Mouse (Mus musculus) myocyte (in vitro differentiated cells): ENCODE measurements around the gene Ifit1bl1. TPM values are rescaled to one million over a fixed set of nuclear protein-coding genes. Genes with fewer than 3 reads are reported as not detected.

Source experiments
- H3K27me3 ChIP-seq: one replicate; pipeline ENCODE4 v1.6.1; 2011; ENCODE audit not compliant: control insufficient read depth, insufficient read depth, insufficient read length
- H3K36me3 ChIP-seq: one replicate; pipeline ENCODE4 v1.6.1; 2011; ENCODE audit not compliant: control insufficient read depth, insufficient read depth
- H3K4me2 ChIP-seq: one replicate; pipeline ENCODE4 v1.6.1; 2011; ENCODE audit warnings: low read depth, control low read depth
- H3K4me3 ChIP-seq: one replicate; pipeline ENCODE4 v1.5.1; 2011; ENCODE audit warnings: mild to moderate bottlenecking, control low read depth, moderate library complexity
- H3K79me2 ChIP-seq: one replicate; pipeline ENCODE4 v1.6.1; 2011; ENCODE audit not compliant: control insufficient read depth, insufficient read depth
- H3ac ChIP-seq: one replicate; pipeline ENCODE4 v1.6.1; 2011; ENCODE audit not compliant: control insufficient read depth, insufficient read length
- CEBPB ChIP-seq: IDR thresholded peaks from 2 replicates; pipeline ENCODE4 v1.6.1; 2011; ENCODE audit warnings: mild to moderate bottlenecking, moderate library complexity; ENCODE audit not compliant: poor library complexity, insufficient read depth, severe bottlenecking
- E2F4 ChIP-seq: IDR thresholded peaks from one replicate; pipeline ENCODE4 v1.6.1; 2011; ENCODE audit warnings: mild to moderate bottlenecking, control low read depth, moderate library complexity; ENCODE audit not compliant: insufficient read depth
- MAX ChIP-seq: IDR thresholded peaks from one replicate; pipeline ENCODE4 v1.6.1; 2011; ENCODE audit warnings: low read depth, mild to moderate bottlenecking, control low read depth
- MYOD1 ChIP-seq, 3 experiments: IDR thresholded peaks; one replicate each; pipeline ENCODE4 v1.6.1; 2011; ENCODE audit warnings: control low read depth in 2 of 3, low read depth in 2 of 3, mild to moderate bottlenecking in 2 of 3, moderate library complexity in 1 of 3; ENCODE audit not compliant: insufficient read length in 2 of 3, control insufficient read depth in 1 of 3
- MYOG ChIP-seq, 3 experiments: IDR thresholded peaks; one replicate each; pipeline ENCODE4 v1.6.1; 2011; ENCODE audit warnings: control low read depth in 2 of 3, low read depth in 2 of 3, mild to moderate bottlenecking in 2 of 3; ENCODE audit not compliant: insufficient read length in 2 of 3, control insufficient read depth in 1 of 3, insufficient read depth in 1 of 3
- POLR2A ChIP-seq: IDR thresholded peaks from one replicate; pipeline ENCODE4 v1.6.1; 2011; ENCODE audit warnings: low read depth, mild to moderate bottlenecking, control low read depth, moderate library complexity; ENCODE audit not compliant: insufficient read length
- POLR2AphosphoS2 ChIP-seq: IDR thresholded peaks from one replicate; pipeline ENCODE4 v1.6.1; 2011; ENCODE audit warnings: low read depth, control low read depth; ENCODE audit not compliant: insufficient read length
- REST ChIP-seq: IDR thresholded peaks from one replicate; pipeline ENCODE4 v1.6.1; 2011; ENCODE audit warnings: mild to moderate bottlenecking, control low read depth, moderate library complexity; ENCODE audit not compliant: insufficient read depth, insufficient read length
- SRF ChIP-seq: IDR thresholded peaks from one replicate; pipeline ENCODE4 v1.6.1; 2011; ENCODE audit warnings: low read depth; ENCODE audit not compliant: control insufficient read depth, insufficient read length
- TCF12 ChIP-seq: IDR thresholded peaks from one replicate; pipeline ENCODE4 v1.6.1; 2011; ENCODE audit warnings: mild to moderate bottlenecking, control low read depth; ENCODE audit not compliant: poor library complexity, insufficient read depth, severe bottlenecking
- TCF3 ChIP-seq: IDR thresholded peaks from one replicate; pipeline ENCODE4 v1.6.1; 2011; ENCODE audit warnings: low read depth, control low read depth; ENCODE audit not compliant: insufficient read length
- USF1 ChIP-seq: IDR thresholded peaks from one replicate; pipeline ENCODE4 v1.6.1; 2011; ENCODE audit warnings: low read depth, mild to moderate bottlenecking, control low read depth, moderate library complexity
- polyA plus RNA-seq: library from polyadenylated mRNA; unstranded; fragments of >200 nt; fragmentation: generic; extraction: Trizol; gene quantifications from one replicate; pipeline ENCODE4 v1.2.1, GENCODE M21; 2012; ENCODE audit warnings: missing spikeins

The Ifit1bl1 gene
- polyA plus RNA-seq, 1 experiment, result 0.05 TPM

GRCm38 (mm10) chr19:34568988-34569895 lies 32.5 kb downstream of the Ifit1bl1 start:
- Histone ChIP-seq H3K36me3 (no peaks in the 10 kb centered on the region), H3K79me2 (no peaks in the 10 kb centered on the region), H3ac (no peak overlapping the region)

GRCm38 (mm10) chr19:34566178-34566784 lies 35.5 kb downstream of the Ifit1bl1 start:
- H3K4me2 ChIP-seq, result no peak overlapping the region
- H3K36me3 ChIP-seq, result no peaks in the 10 kb centered on the region
- H3K27me3 ChIP-seq, result no peaks in the 10 kb centered on the region
- H3K4me3 ChIP-seq, result no peak overlapping the region
- no peak overlapping the region for H3ac ChIP-seq
- TF ChIP-seq TCF12 (no peak), TCF3 (no peak), POLR2AphosphoS2 (no peak), REST (no peak), MYOG (IDR thresholded peaks at IDR 0.05; ENCODE audit: control insufficient read depth in 1 of 3, insufficient read depth in 1 of 3, insufficient read length in 2 of 3, low read depth in 2 of 3) (no peak)
- no peaks in the 10 kb centered on the region for H3K79me2 ChIP-seq

More at GRCm38 (mm10) chr19:34568988-34569895, 32.5 kb downstream of the Ifit1bl1 start:
- Histone ChIP-seq H3K27me3 (no peaks in the 10 kb centered on the region), H3K4me3 (no peak overlapping the region), H3K4me2 (no peak overlapping the region)
- TF ChIP-seq REST, result no peak
- no peak for TF ChIP-seq USF1
- no peak for TF ChIP-seq TCF3
- TF ChIP-seq MAX, result no peak
- no peak for TF ChIP-seq POLR2A
- TF ChIP-seq POLR2AphosphoS2, result no peak

DNA sequence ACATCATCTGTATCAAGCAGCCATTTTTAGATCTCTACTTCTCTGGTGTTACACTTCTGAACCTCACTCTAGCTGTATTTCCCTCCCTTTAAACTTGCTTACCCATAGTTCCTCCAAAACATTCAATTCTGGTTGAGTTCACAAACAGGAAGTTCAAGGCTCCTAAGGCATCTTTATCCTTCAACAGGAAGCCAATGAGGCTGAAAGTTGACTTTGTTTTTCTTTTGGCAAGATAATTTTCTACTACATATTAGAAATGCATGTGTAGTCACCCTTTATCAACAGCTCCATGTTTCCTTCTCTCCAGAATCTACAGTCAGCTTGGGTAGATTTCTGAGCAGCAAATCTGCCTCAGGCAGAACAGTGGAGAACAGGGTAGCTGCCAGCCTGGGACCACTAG lies 39.2 kb downstream of the Ifit1bl1 start:
- Histone ChIP-seq H3K27me3 (no peaks in the 10 kb centered on the region), H3K4me3 (no peak overlapping the region), H3K4me2 (no peak overlapping the region), H3ac (no peak overlapping the region), H3K36me3 (no peaks in the 10 kb centered on the region), H3K79me2 (no peaks in the 10 kb centered on the region)
- no peak for TF ChIP-seq POLR2A

DNA sequence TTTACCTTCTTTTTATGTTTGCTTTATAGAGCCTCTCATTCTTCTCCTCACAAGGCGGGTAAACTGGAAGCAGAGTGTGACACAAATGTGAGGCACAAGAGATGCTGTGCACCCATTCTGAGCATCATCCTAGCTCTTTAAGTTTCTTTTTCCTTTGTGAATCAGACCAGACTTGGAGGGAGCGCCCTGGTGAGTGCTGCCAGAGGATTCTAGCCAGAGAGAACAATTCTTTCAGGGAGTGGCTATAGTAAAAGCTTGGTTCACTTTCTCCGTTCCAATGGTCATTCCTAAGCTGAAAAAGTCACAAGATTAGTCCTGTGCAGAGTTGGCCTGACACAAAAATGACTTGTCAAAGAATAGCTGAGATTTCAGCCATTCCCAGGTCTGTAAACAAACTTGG lies 45.1 kb downstream of the Ifit1bl1 start:
- no peak overlapping the region for H3K4me3 ChIP-seq
- TF ChIP-seq POLR2AphosphoS2 (no peak), TCF12 (no peak), MYOG (IDR thresholded peaks at IDR 0.05; ENCODE audit: control insufficient read depth in 1 of 3, insufficient read depth in 1 of 3, insufficient read length in 2 of 3, low read depth in 2 of 3) (no peak), SRF (no peak), MYOD1 (IDR thresholded peaks at IDR 0.05; ENCODE audit: control insufficient read depth in 1 of 3, insufficient read length in 2 of 3, low read depth in 2 of 3) (no peak), MAX (no peak), E2F4 (no peak), TCF3 (no peak), CEBPB (no peak), POLR2A (no peak), REST (no peak)

GRCm38 (mm10) chr19:34554061-34554460 lies 47.7 kb downstream of the Ifit1bl1 start:
- H3K79me2 ChIP-seq, result no peaks in the 10 kb centered on the region
- peak overlapping the region; percentile 69 for H3K4me2 ChIP-seq
- no peak for TF ChIP-seq TCF12
- no peak for TF ChIP-seq SRF
- TF ChIP-seq MYOG (IDR thresholded peaks at IDR 0.05; ENCODE audit: control insufficient read depth in 1 of 3, insufficient read depth in 1 of 3, insufficient read length in 2 of 3, low read depth in 2 of 3), result no peak
- TF ChIP-seq E2F4, result no peak
- TF ChIP-seq MYOD1 (IDR thresholded peaks at IDR 0.05; ENCODE audit: control insufficient read depth in 1 of 3, insufficient read length in 2 of 3, low read depth in 2 of 3), result no peak
- no peak for TF ChIP-seq REST
- TF ChIP-seq TCF3, result no peak
- TF ChIP-seq POLR2AphosphoS2, result no peak
- TF ChIP-seq USF1, result no peak
- TF ChIP-seq CEBPB, result no peak
- TF ChIP-seq POLR2A, result no peak
- no peak for TF ChIP-seq MAX
- no peak overlapping the region for H3ac ChIP-seq
- H3K4me3 ChIP-seq, result no peak overlapping the region
- no peaks in the 10 kb centered on the region for H3K27me3 ChIP-seq
- H3K36me3 ChIP-seq, result peaks cover 3% of the 10 kb centered on the region

More for the DNA sequence above, 45.1 kb downstream of the Ifit1bl1 start:
- Histone ChIP-seq H3K4me2 (no peak overlapping the region), H3K27me3 (no peaks in the 10 kb centered on the region), H3K36me3 (peaks cover 3% of the 10 kb centered on the region), H3K79me2 (no peaks in the 10 kb centered on the region), H3ac (no peak overlapping the region)
